Mouse (Mus musculus): ENCODE results near the gene Gm10320. TPM values are rescaled to one million over a fixed set of nuclear protein-coding genes. Genes with fewer than 3 reads are reported as not detected.

The Gm10320 gene
- polyA plus RNA-seq, 1 experiment: 2.4 TPM

- Histone ChIP-seq H3K4me3 (ENCODE audit: control insufficient read depth, insufficient read depth, low read length) (no peak overlapping the region), H3K4me1 (replicated peaks; ENCODE audit: control insufficient read depth, insufficient read depth, low read length) (no peaks in the 10 kb centered on the region), H3K36me3 (ENCODE audit: control insufficient read depth, insufficient read depth, low read length) (no peaks in the 10 kb centered on the region), H3K27me3 (ENCODE audit: control insufficient read depth, insufficient read depth, low read length) (peaks cover 19% of the 10 kb centered on the region), H3K27ac (ENCODE audit: control insufficient read depth, insufficient read depth, low read length) (no peak overlapping the region)
- TF ChIP-seq POLR2A (IDR thresholded peaks at IDR 0.05; ENCODE audit: control insufficient read depth, extremely low read depth, insufficient read depth, low read length, poor library complexity) (no peak), CTCF (IDR thresholded peaks at IDR 0.05; ENCODE audit: borderline replicate concordance, control insufficient read depth, extremely low read depth, insufficient read depth, low read length, poor library complexity) (no peak)
- no peak for DNase-seq
- 11% methylated on average over 11 of the region's 11 CpGs for WGBS
Observed at GRCm38 (mm10) chr13:98505489-98505857, 13.7 kb upstream of the Gm10320 start.

- Histone ChIP-seq H3K4me1 (replicated peaks; ENCODE audit: control insufficient read depth, insufficient read depth, low read length) (no peaks in the 10 kb centered on the region), H3K27me3 (ENCODE audit: control insufficient read depth, insufficient read depth, low read length) (peaks cover 19% of the 10 kb centered on the region), H3K27ac (ENCODE audit: control insufficient read depth, insufficient read depth, low read length) (no peak overlapping the region), H3K36me3 (ENCODE audit: control insufficient read depth, insufficient read depth, low read length) (no peaks in the 10 kb centered on the region), H3K4me3 (ENCODE audit: control insufficient read depth, insufficient read depth, low read length) (no peak overlapping the region)
- 2% methylated on average over 50 of the region's 51 CpGs for WGBS
- DNase-seq: no peak
- no peak for TF ChIP-seq POLR2A (IDR thresholded peaks at IDR 0.05; ENCODE audit: control insufficient read depth, extremely low read depth, insufficient read depth, low read length, poor library complexity)
- TF ChIP-seq CTCF (IDR thresholded peaks at IDR 0.05; ENCODE audit: borderline replicate concordance, control insufficient read depth, extremely low read depth, insufficient read depth, low read length, poor library complexity): no peak
Observed at GRCm38 (mm10) chr13:98504661-98505488, 13.1 kb upstream of the Gm10320 start.

GRCm38 (mm10) chr13:98504181-98504660, 12.4 kb upstream of the Gm10320 start:
- no peaks in the 10 kb centered on the region for H3K4me1 ChIP-seq (replicated peaks; ENCODE audit: control insufficient read depth, insufficient read depth, low read length)
- WGBS: 6% methylated on average over 27 of the region's 27 CpGs
- H3K4me3 ChIP-seq (ENCODE audit: control insufficient read depth, insufficient read depth, low read length): no peak overlapping the region
- no peaks in the 10 kb centered on the region for H3K36me3 ChIP-seq (ENCODE audit: control insufficient read depth, insufficient read depth, low read length)
- no peak for TF ChIP-seq CTCF (IDR thresholded peaks at IDR 0.05; ENCODE audit: borderline replicate concordance, control insufficient read depth, extremely low read depth, insufficient read depth, low read length, poor library complexity)
- no peak for TF ChIP-seq POLR2A (IDR thresholded peaks at IDR 0.05; ENCODE audit: control insufficient read depth, extremely low read depth, insufficient read depth, low read length, poor library complexity)
- peaks cover 19% of the 10 kb centered on the region for H3K27me3 ChIP-seq (ENCODE audit: control insufficient read depth, insufficient read depth, low read length)
- no peak overlapping the region for H3K27ac ChIP-seq (ENCODE audit: control insufficient read depth, insufficient read depth, low read length)
- DNase-seq: no peak

GRCm38 (mm10) chr13:98503601-98504000, 11.8 kb upstream of the Gm10320 start:
- TF ChIP-seq POLR2A (IDR thresholded peaks at IDR 0.05; ENCODE audit: control insufficient read depth, extremely low read depth, insufficient read depth, low read length, poor library complexity): no peak
- TF ChIP-seq CTCF (IDR thresholded peaks at IDR 0.05; ENCODE audit: borderline replicate concordance, control insufficient read depth, extremely low read depth, insufficient read depth, low read length, poor library complexity): no peak
- H3K4me3 ChIP-seq (ENCODE audit: control insufficient read depth, insufficient read depth, low read length): no peak overlapping the region
- H3K27ac ChIP-seq (ENCODE audit: control insufficient read depth, insufficient read depth, low read length): no peak overlapping the region
- no peak for DNase-seq
- peaks cover 19% of the 10 kb centered on the region for H3K27me3 ChIP-seq (ENCODE audit: control insufficient read depth, insufficient read depth, low read length)
- no peaks in the 10 kb centered on the region for H3K36me3 ChIP-seq (ENCODE audit: control insufficient read depth, insufficient read depth, low read length)
- 8% methylated on average over 8 of the region's 8 CpGs for WGBS
- no peaks in the 10 kb centered on the region for H3K4me1 ChIP-seq (replicated peaks; ENCODE audit: control insufficient read depth, insufficient read depth, low read length)

GRCm38 (mm10) chr13:98502813-98503341, 11.1 kb upstream of the Gm10320 start:
- DNase-seq: no peak
- Histone ChIP-seq H3K4me1 (replicated peaks; ENCODE audit: control insufficient read depth, insufficient read depth, low read length) (no peaks in the 10 kb centered on the region), H3K27ac (ENCODE audit: control insufficient read depth, insufficient read depth, low read length) (no peak overlapping the region), H3K27me3 (ENCODE audit: control insufficient read depth, insufficient read depth, low read length) (peaks cover 19% of the 10 kb centered on the region), H3K4me3 (ENCODE audit: control insufficient read depth, insufficient read depth, low read length) (no peak overlapping the region), H3K36me3 (ENCODE audit: control insufficient read depth, insufficient read depth, low read length) (no peaks in the 10 kb centered on the region)
- 5% methylated on average over 27 of the region's 27 CpGs for WGBS
- TF ChIP-seq CTCF (IDR thresholded peaks at IDR 0.05; ENCODE audit: borderline replicate concordance, control insufficient read depth, extremely low read depth, insufficient read depth, low read length, poor library complexity) (no peak), POLR2A (IDR thresholded peaks at IDR 0.05; ENCODE audit: control insufficient read depth, extremely low read depth, insufficient read depth, low read length, poor library complexity) (no peak)

- TF ChIP-seq POLR2A (IDR thresholded peaks at IDR 0.05; ENCODE audit: control insufficient read depth, extremely low read depth, insufficient read depth, low read length, poor library complexity) (no peak), CTCF (IDR thresholded peaks at IDR 0.05; ENCODE audit: borderline replicate concordance, control insufficient read depth, extremely low read depth, insufficient read depth, low read length, poor library complexity) (no peak)
- Histone ChIP-seq H3K36me3 (ENCODE audit: control insufficient read depth, insufficient read depth, low read length) (no peaks in the 10 kb centered on the region), H3K27me3 (ENCODE audit: control insufficient read depth, insufficient read depth, low read length) (peaks cover 19% of the 10 kb centered on the region), H3K27ac (ENCODE audit: control insufficient read depth, insufficient read depth, low read length) (no peak overlapping the region), H3K4me1 (replicated peaks; ENCODE audit: control insufficient read depth, insufficient read depth, low read length) (no peaks in the 10 kb centered on the region), H3K4me3 (ENCODE audit: control insufficient read depth, insufficient read depth, low read length) (no peak overlapping the region)
- WGBS: 2% methylated on average over 16 of the region's 16 CpGs
- no peak for DNase-seq
Observed at GRCm38 (mm10) chr13:98502236-98502812, 10.5 kb upstream of the Gm10320 start.
